Mouse (Mus musculus) right cerebral cortex, postnatal 10 days (tissue): Measurements from ENCODE around the gene Sox10.

Experiments
- DNase-seq, 2 experiments: peaks; one replicate each; pipeline ENCODE4 v3.0.0; 2021; ENCODE audit warnings: low spot score in 2 of 2

The Sox10 gene

GRCm38 (mm10) chr15:79124331-79124875 lies 40.6 kb downstream of the Sox10 start:
- no peak for DNase-seq

DNA sequence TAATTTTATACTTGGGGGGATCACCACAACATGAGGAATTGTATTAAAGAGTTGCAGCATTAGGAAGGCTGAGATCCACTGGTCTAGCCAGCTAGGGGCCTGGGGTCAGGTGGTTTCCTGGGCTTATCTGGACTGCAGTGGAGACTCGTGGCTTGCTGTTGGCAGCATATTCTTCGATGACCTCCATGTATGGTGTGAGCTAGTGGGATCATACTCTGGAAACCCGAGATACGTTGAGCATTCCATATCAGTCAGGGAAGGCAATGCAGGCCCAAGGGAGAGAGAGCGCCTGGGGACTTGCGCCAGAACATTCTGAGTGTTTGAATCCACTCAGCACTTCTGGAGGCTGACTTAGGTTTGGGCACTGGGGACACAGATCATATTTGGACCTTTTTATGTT lies 41.3 kb downstream of the Sox10 start:
- no peak for DNase-seq

- DNase-seq = no peak
These were observed 42.5 kb downstream of the Sox10 start for GRCm38 (mm10) chr15:79122546-79122945.

- no peak for DNase-seq
These were observed 42.9 kb downstream of the Sox10 start for GRCm38 (mm10) chr15:79122119-79122518.

- DNase-seq = no peak
These were observed 45.5 kb downstream of the Sox10 start for GRCm38 (mm10) chr15:79119491-79119890.

GRCm38 (mm10) chr15:79115276-79115675 lies 49.8 kb downstream of the Sox10 start:
- DNase-seq = no peak

GRCm38 (mm10) chr15:79111774-79112173 lies 53.3 kb downstream of the Sox10 start:
- no peak for DNase-seq

DNA sequence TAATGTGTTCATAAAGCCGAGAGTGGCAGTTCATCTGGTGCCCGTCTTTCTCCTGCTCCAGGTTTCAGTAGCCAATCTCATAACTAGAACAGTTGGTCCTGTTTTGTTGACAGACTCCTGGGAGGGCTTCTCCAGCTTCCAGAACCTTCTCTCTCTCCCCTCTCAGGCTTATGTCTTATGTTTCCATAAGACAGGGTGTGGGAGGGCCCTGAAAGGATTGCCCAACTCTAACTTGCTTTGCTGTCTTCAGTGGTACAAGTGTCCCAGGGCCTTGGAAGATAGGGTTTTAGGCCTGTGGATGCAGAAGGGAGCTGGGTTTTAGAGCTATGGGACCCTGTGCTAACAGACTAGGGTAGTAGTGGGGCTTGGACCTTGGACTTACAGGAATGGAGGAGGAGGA lies 54.5 kb downstream of the Sox10 start:
- no peak for DNase-seq

GRCm38 (mm10) chr15:79110031-79110430 lies 55.0 kb downstream of the Sox10 start:
- DNase-seq = peak in 1 of 2 experiments; percentile 20

DNA sequence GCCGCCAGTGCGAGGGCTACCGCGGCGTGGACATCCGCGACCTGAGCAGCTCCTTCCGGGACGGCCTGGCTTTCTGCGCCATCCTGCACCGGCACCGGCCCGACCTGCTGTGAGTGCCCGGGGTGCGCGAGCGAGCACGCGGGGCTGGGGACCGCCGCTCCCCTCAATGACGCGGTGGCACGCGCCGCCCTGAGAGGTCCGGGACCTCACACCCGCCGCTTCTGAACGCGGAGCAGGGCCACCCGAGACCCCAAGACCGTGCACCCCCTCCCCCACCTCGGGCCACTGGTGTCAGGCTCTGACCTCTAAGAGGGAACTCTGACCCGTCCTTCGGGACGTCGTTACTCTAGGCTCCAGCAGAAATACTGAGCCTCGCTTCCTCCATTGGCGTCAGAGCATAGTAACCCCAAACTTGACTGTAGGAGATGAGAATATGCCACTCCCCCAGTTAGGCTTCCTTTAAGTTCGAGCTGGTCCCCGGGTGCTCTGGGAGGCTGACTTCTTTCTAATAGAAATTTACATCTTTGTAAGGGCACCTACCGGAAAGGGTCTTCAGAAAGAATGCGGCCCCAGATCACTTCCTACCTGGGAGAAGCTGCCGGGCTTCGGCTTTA lies 55.6 kb downstream of the Sox10 start:
- DNase-seq = peak in 1 of 2 experiments; percentile 52

DNA sequence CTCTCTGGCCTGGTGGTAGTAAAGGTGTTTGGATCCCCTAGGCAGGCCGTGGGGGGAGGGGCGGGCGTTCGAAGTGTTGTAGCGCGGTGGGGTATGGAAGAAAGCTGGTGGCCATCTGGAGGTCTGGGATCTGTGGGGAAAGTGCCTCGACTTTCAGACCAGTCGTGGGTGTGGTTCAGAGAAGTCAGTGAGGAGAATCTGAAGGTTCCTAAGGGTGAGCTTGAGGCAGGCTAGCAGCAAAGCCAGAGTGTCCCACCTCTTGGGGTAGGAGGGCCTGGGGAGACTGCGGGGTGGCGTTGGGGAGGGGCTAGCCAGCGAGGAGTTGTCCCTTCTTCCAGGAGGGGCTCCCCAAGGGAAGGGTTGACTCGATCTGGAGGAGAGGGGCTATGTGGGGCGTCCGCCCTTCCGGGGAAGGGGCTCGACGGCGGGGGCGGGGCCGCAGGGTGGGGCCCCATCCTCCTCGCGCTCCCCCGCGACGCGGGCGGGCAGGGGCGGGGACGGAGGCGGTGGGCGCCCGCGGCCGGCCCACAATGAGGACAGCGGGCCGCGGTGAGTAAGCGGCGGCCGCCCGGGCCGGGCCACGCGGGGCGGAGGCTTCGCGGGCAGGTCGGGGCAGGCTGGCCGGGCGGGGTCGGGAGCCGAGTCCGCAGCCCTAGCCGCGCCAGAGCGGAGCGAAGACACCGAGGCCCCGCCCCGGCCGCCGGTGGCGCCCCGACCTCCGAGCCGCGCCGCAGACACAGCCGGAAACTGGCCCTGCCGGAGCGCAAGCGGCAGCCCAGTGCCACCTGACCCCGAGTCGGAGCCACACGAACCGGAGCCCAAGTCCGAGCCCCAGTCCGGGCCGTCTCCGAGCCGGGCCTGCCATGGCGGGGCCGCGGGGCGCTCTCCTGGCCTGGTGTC lies 56.4 kb downstream of the Sox10 start, which contains the start of gene Micall1:
Gene Micall1, plus strand, starts transcription at position 478 of the 900 bp plus-strand sequence.
- peak; percentile 54 to 69 for DNase-seq

GRCm38 (mm10) chr15:79107966-79108365 lies 57.1 kb downstream of the Sox10 start:
- peak in 1 of 2 experiments; percentile 14 for DNase-seq

DNA sequence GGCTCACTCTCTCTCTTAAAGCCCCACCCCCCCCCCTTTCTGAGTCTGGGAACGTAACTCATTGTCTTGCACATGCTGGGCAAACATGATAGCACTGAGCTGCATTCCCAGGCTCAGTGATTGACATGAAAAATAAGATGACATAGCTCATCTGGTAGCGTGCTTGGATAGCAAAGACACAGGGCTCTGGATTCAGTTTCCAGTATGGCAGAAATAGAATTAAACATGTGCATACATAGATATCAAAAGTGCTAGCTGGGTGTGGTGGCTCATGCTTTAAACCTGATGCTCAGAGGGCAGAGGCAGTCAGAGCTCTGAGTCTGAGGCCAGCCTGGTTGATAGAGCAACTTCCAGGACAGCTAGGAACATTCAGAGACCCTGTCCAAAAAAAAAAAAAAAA lies 59.2 kb downstream of the Sox10 start:
- DNase-seq = no peak
